Mouse (Mus musculus): ENCODE results near the gene Bdnf. TPM values are rescaled to one million over a fixed set of nuclear protein-coding genes. Genes with fewer than 3 reads are reported as not detected.

Bdnf gene
- polyA plus RNA-seq, 1 experiment from 2014 or later = 0.78 TPM

DNA sequence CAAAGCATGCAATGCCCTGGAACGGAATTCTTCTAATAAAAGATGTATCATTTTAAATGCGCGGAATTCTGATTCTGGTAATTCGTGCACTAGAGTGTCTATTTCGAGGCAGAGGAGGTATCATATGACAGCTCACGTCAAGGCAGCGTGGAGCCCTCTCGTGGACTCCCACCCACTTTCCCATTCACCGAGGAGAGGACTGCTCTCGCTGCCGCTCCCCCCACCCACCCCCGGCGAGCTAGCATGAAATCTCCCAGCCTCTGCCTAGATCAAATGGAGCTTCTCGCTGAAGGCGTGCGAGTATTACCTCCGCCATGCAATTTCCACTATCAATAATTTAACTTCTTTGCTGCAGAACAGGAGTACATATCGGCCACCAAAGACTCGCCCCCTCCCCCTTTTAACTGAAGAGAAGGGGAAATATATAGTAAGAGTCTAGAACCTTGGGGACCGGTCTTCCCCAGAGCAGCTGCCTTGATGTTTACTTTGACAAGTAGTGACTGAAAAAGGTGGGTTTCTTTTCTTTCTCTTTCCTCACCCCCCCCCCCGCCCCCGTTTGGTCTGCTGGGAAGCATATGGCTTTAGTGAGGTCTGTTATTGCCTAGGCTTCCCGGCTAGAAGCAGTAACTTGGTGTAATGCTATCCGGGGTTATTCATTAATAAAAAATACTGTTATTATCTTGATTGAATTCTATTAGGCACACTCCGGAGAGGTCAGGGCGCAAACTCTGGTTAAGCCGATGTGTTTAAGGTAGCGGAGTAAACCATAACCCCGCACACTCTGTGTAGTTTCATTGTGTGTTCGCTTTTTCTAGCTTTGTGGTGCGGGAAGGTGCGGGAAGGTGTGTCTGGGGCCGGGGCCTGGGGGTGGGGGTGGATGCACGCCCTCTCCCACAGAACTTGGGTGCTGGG is 18.0 kb downstream of the Bdnf start:
- 0 out of 2 replicates have a peak overlapping the region, but pooled peaks have one; percentile 38 for H3K4me3 ChIP-seq (ENCODE audit: low read depth, low read length)
- no peaks in the 10 kb centered on the region for H3K4me1 ChIP-seq (ENCODE audit: insufficient read depth, low read depth, low read length)
- no peaks in the 10 kb centered on the region for H3K36me3 ChIP-seq (ENCODE audit: insufficient read depth, low read length)
- no peak for TF ChIP-seq CTCF (IDR thresholded peaks at IDR 0.05)
- WGBS = 4% methylated on average over 34 of the region's 34 CpGs
- H3K9ac ChIP-seq (replicated peaks; ENCODE audit: low read depth) = no peak overlapping the region
- peaks cover 18% of the 10 kb centered on the region; the same call in 1 of the 2 replicates for H3K27me3 ChIP-seq (replicated peaks; ENCODE audit: insufficient read depth, low read length)
- peak overlapping the region; percentile 58 for H3K4me2 ChIP-seq (replicated peaks; ENCODE audit: low read depth, low read length)
- no peak for DNase-seq (ENCODE audit: low spot score)
- no peak for ATAC-seq
- H3K27ac ChIP-seq (ENCODE audit: low read length) = no peak overlapping the region
- no peaks in the 10 kb centered on the region for H3K9me3 ChIP-seq (ENCODE audit: low read length)

GRCm38 (mm10) chr2:109693178-109694115 is 18.9 kb downstream of the Bdnf start:
- H3K27me3 ChIP-seq (replicated peaks; ENCODE audit: insufficient read depth, low read length) = peaks cover 18% of the 10 kb centered on the region; the same call in 1 of the 2 replicates
- peak overlapping the region; percentile 58 for H3K4me2 ChIP-seq (replicated peaks; ENCODE audit: low read depth, low read length)
- no peak for TF ChIP-seq EP300 (IDR thresholded peaks at IDR 0.05)
- no peak for TF ChIP-seq CTCF (IDR thresholded peaks at IDR 0.05)
- H3K36me3 ChIP-seq (ENCODE audit: insufficient read depth, low read length) = no peaks in the 10 kb centered on the region
- no peak overlapping the region for H3K9ac ChIP-seq (replicated peaks; ENCODE audit: low read depth)
- no peak overlapping the region for H3K27ac ChIP-seq (ENCODE audit: low read length)
- peak; percentile 57 for ATAC-seq
- H3K4me3 ChIP-seq (ENCODE audit: low read depth, low read length) = peak overlapping the region; percentile 38
- H3K4me1 ChIP-seq (ENCODE audit: insufficient read depth, low read depth, low read length) = no peaks in the 10 kb centered on the region
- under 1% methylated on average over 62 of the region's 67 CpGs for WGBS
- DNase-seq (ENCODE audit: low spot score) = peak; percentile 12
- H3K9me3 ChIP-seq (ENCODE audit: low read length) = no peaks in the 10 kb centered on the region

DNA sequence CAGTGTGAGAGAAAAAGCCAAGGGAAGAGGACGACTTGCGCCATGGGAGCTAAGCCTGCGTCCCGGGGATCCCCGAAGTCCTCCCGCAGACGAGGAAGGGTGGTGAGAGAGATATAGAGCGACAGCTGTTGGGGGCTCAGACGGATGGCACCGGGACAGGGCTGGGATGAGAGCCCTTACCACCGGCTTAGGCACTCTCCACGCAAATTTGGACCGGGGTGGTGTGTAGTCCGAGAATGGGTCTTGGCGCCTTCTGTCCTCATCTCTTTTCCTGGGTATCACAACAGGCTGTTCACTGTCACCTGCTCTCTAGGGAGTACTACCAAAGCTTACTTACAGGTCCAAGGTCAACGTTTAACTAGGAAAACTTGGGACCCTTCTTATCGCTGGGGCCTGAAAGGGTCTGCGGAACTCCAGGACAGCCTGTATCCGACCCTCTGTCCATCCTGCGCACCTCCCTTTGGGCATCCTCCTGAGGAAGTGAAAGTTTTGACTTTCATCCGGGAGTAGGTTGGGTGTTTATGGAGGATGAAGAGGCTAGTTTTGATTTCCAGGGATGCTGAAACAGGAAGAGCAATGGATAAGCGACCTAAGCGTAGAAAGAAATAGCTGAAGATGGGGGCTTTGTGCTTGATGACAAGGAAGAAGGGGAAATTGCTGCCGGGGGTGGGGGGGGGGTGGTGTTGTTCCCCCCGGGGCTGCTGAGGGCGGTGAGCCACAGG is 19.8 kb downstream of the Bdnf start:
- no peaks in the 10 kb centered on the region for H3K9me3 ChIP-seq (ENCODE audit: low read length)
- peaks cover 18% of the 10 kb centered on the region; the same call in 1 of the 2 replicates for H3K27me3 ChIP-seq (replicated peaks; ENCODE audit: insufficient read depth, low read length)
- H3K4me2 ChIP-seq (replicated peaks; ENCODE audit: low read depth, low read length) = peak overlapping the region; percentile 58
- ATAC-seq (no peak), DNase-seq (ENCODE audit: low spot score) (no peak)
- no peaks in the 10 kb centered on the region for H3K4me1 ChIP-seq (ENCODE audit: insufficient read depth, low read depth, low read length)
- no peaks in the 10 kb centered on the region for H3K36me3 ChIP-seq (ENCODE audit: insufficient read depth, low read length)
- H3K4me3 ChIP-seq (ENCODE audit: low read depth, low read length) = peak overlapping the region; percentile 38
- no peak overlapping the region for H3K27ac ChIP-seq (ENCODE audit: low read length)
- H3K9ac ChIP-seq (replicated peaks; ENCODE audit: low read depth) = no peak overlapping the region
- TF ChIP-seq CTCF (IDR thresholded peaks at IDR 0.05) (no peak), EP300 (IDR thresholded peaks at IDR 0.05) (no peak)
- WGBS = 2% methylated on average over 26 of the region's 26 CpGs

DNA sequence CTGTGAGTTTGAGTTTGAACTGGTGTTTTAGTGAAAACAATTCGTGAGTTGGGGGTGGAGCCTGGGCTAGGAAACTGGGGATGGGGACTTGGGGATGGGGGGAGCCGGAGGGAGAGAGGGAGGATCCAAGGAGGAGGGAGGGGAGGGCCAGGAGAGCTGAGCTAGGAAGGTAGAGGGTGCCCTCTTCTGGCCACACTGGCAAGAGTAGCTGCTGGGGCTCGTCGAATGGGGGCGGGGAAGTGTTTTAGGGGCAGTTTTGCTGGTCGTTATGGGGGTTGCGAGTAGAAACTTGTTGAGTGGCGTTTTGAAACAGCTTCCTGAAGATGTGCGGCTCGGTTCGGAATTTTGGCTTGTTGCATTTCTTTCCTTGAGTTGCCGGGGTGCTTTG is 20.3 kb downstream of the Bdnf start:
- Histone ChIP-seq H3K4me3 (ENCODE audit: low read depth, low read length) (peak overlapping the region; percentile 38), H3K4me2 (replicated peaks; ENCODE audit: low read depth, low read length) (peak overlapping the region; percentile 58), H3K9me3 (ENCODE audit: low read length) (no peaks in the 10 kb centered on the region), H3K4me1 (ENCODE audit: insufficient read depth, low read depth, low read length) (no peaks in the 10 kb centered on the region), H3K27me3 (replicated peaks; ENCODE audit: insufficient read depth, low read length) (peaks cover 18% of the 10 kb centered on the region; the same call in 1 of the 2 replicates), H3K27ac (ENCODE audit: low read length) (no peak overlapping the region), H3K9ac (replicated peaks; ENCODE audit: low read depth) (no peak overlapping the region), H3K36me3 (ENCODE audit: insufficient read depth, low read length) (no peaks in the 10 kb centered on the region)
- DNase-seq (ENCODE audit: low spot score) (peak; percentile 76), ATAC-seq (0 out of 2 replicates have a peak, but pooled peaks have one; percentile 26)
- under 1% methylated on average over 12 of the region's 12 CpGs for WGBS
- no peak for TF ChIP-seq EP300 (IDR thresholded peaks at IDR 0.05)
- TF ChIP-seq CTCF (IDR thresholded peaks at IDR 0.05) = peak; percentile 70

DNA sequence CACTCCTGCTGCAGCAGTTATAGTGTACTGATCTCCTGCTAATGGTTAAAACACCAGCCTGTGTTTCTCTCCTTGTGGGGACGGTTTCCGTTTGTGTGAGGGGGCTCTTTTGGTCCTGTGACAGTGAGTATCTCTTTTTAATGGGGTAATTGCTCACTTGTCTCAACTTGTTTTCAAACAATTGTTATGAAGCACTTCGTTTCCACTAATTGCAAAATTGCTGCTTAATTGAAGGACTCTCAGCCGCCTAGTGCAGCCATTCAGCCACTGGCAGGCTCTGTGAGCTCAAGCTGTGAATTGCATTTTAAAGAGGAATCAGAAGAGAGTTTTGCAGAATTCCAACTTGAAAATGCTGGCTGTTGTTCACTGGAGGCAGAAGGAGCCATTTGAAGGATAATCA is 22.7 kb downstream of the Bdnf start:
- ATAC-seq (no peak), DNase-seq (ENCODE audit: low spot score) (no peak)

More for the DNA sequence above, 22.7 kb downstream of the Bdnf start:
- TF ChIP-seq EP300 (IDR thresholded peaks at IDR 0.05) = no peak
- no peak for TF ChIP-seq CTCF (IDR thresholded peaks at IDR 0.05)
- 29% methylated on average over 4 of the region's 4 CpGs for WGBS
- H3K27me3 ChIP-seq (replicated peaks; ENCODE audit: insufficient read depth, low read length) = peaks cover 18% of the 10 kb centered on the region; the same call in 1 of the 2 replicates
- H3K9me3 ChIP-seq (ENCODE audit: low read length) = no peaks in the 10 kb centered on the region
- no peak overlapping the region for H3K4me3 ChIP-seq (ENCODE audit: low read depth, low read length)
- no peak overlapping the region for H3K4me2 ChIP-seq (replicated peaks; ENCODE audit: low read depth, low read length)
- no peak overlapping the region for H3K27ac ChIP-seq (ENCODE audit: low read length)
- H3K9ac ChIP-seq (replicated peaks; ENCODE audit: low read depth) = no peak overlapping the region
- H3K4me1 ChIP-seq (ENCODE audit: insufficient read depth, low read depth, low read length) = no peaks in the 10 kb centered on the region
- H3K36me3 ChIP-seq (ENCODE audit: insufficient read depth, low read length) = no peaks in the 10 kb centered on the region
